Mouse (Mus musculus): Measurements from ENCODE around the gene Pear1.

The Pear1 gene

DNA sequence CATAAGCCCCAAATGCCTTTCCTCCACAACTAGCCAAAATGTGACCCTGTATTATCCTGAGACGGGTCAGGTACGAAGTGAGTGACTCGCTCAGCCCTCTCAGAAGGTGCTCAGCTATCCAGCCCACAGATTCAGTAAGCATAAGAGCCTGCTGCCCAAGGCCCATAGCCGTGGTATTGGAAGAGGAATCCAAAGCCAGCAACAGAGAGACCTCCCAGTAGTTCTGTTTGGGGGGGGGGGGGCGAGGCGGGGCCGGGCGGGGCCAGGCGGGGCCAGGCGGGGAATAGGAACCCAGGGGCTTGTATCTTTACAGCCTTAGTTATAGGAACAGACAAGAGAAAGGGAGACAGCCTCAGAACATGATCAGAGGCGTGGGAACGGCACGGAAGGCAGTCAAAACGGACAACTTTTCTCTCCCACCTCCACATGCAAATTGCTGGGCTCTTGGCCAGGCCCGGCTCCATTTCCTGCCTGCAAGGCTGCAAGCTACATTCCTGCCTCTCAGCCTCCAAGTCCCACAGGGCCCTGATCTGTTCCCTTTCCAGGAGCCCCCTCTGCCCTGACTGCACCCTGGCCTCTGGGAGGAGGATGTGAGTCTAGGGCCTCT lies 60.3 kb downstream of the Pear1 start:
- DNase-seq: peak; percentile 19

DNA sequence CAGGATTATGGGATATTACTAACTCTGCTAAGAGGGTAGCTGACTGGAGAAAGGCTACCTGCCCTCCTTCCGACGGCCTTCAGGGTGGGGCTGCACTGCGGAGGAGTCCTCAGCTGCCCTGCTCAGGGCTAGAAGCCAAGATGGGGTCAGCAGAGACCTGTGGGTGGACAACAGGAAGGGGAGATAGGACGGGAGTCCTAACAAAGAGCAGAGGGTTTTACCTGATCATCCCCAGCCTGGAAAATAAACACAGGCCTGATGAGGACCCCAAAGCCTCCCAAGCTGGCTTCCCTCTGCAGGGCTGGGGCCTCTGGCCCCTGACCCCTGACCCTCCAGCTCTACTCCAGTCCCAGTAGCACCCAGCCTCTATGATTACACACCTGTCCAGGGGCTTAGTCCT lies 60.9 kb downstream of the Pear1 start:
- DNase-seq: no peak

GRCm38 (mm10) chr3:87761408-87762375 lies 62.4 kb downstream of the Pear1 start:
- no peak for DNase-seq

DNA sequence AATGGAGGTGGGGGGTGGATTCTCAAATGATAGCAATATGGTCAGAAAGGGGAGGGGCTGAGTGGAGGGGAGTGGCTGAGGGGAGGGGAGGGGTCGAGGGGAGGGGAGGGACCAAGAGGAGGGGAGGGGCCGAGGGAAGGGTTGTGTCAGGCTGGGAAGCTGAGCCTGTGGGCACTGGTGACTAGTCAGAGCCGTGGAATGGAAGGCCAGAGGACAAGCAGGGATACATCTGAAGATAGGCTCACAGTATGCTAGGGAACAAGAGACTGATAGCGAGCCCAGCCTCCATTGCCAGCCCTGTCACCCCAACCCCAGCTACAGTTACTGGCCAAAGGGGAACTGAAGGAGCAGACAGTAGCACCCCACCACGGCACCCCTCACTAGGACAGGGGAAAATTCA lies 65.5 kb downstream of the Pear1 start:
- DNase-seq: no peak

GRCm38 (mm10) chr3:87756488-87756887 lies 67.6 kb downstream of the Pear1 start:
- DNase-seq: no peak

DNA sequence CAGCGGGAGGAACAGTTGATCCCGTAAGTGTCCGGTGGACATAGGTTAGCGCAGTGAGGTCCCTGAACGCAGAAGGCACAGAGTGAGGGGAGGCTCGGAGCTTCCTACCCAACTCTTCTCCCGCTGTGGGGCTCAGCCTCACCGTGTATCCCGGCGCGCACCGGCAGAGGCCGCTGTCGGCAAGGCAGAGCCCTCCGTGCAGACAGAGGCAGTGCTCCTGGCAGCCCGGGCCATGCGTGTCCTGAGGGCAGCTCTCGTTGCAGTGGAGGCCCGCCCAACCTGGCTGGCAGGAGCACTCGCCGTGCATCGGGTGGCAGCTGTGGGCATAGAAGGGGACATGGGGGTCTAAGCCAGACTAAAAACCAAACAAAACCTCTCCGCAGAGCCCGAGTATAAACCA lies 68.1 kb downstream of the Pear1 start:
- DNase-seq: peak; percentile 88

DNA sequence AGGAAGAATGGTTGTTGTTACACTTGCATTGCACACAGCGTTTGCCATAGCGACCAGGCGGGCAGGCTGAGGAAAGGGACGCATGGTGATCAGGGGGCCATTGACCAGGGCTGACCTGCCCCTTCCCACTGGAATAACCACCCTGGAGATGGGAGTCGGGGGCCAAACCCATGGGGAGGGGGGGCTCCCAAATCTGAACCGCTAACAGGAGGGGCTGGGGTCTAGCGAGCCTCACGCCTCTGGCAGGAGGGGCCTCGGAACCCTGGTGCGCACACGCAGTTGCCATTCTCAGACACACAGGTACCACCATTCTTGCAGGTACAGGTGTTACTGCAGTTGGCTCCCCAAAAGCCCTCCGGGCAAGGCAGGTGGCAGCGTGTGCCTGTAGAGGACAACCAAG lies 70.3 kb downstream of the Pear1 start:
- no peak for DNase-seq

DNA sequence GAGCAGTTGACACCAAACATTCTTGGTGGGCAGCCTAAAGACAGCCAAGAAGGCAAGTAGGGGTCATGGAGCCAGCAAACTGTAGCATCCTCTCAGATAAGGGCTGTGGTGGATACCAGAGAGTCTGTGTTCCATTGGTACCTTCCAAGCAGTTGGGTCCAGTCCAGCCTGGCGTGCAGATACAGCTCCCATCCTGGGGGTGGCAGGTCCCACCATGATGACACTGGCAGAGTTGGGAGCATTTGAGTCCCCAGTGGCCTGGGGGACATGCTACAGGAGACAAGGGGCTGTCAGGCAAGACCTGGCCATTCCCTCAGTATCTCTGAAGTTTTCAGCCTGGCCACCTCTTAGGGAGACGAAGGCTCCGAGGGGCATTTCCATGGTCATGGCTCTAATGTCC lies 71.5 kb downstream of the Pear1 start:
- no peak for DNase-seq

DNA sequence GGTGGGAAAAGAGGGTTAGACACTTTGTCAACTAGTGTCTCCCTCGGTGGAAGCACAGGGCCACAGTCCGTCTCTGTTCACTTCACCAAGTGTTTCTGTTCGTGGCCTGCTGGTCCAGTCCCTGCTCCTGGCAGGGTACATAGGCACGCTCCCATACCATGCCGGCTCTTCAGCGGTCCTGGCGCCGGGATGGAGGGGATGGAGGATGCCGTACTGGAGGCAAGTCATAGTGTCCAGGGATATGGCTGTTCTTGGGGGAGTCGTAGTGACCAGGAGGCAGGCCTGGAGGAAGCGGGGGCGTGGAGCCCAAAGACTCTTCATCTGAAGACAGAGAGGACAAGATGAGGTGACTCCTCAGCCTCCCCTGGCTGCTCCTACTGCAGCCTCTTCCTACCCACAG lies 74.1 kb downstream of the Pear1 start:
- no peak for DNase-seq

GRCm38 (mm10) chr3:87749036-87749435 lies 75.1 kb downstream of the Pear1 start:
- peak; percentile 58 for DNase-seq

- no peak for DNase-seq
These were observed 75.7 kb downstream of the Pear1 start, which contains the start of gene Lrrc71 for GRCm38 (mm10) chr3:87748431-87748830. Gene Lrrc71 (minus strand): TSS chr3:87748625.

- DNase-seq: no peak
These were observed 79.0 kb downstream of the Pear1 start for GRCm38 (mm10) chr3:87745036-87745659.

- DNase-seq: no peak
These were observed 80.2 kb downstream of the Pear1 start for GRCm38 (mm10) chr3:87743927-87744326.

- DNase-seq: peak; percentile 69
These were observed 81.4 kb downstream of the Pear1 start for GRCm38 (mm10) chr3:87742735-87743134.

- no peak for DNase-seq
These were observed 82.1 kb downstream of the Pear1 start for GRCm38 (mm10) chr3:87742013-87742412.

DNA sequence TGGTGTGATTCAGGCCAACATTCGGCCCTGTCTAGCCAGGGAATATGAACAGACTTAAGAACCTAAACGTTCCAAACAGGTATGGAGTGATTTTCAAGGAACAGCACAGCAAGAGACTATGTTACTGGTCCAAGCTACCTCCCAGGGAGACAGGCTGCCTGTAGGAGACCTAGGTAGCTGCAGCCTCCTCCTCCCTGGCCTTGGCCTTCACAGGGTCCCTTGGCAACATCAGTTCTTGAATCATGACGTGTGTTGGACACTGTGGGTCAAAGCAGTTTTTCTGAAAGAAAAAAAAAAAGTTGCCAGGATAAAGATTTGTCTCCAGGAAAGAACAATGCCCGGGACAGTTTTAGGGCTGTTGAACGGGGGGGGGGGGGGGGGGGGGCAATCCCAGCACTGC lies 85.2 kb downstream of the Pear1 start:
- DNase-seq: no peak

DNA sequence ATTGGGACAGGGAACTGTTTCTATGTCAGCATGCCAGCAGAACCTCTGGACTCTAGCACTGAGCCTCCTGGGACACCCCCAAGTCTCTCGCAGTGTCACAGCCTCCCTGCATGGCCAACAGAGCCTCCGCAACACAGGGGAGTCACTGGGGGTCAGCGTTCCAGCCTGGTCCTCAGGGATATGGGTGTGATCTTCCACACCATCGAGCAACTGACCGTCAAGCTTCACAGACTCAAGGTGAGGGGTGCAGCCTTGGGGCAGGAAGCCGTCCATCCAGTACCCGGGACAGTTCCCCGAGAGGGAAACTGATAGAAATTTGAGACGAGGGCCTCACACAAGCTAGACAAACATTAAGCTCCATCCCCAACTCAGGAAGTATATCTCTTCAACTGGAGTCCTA lies 88.8 kb downstream of the Pear1 start:
- no peak for DNase-seq

DNA sequence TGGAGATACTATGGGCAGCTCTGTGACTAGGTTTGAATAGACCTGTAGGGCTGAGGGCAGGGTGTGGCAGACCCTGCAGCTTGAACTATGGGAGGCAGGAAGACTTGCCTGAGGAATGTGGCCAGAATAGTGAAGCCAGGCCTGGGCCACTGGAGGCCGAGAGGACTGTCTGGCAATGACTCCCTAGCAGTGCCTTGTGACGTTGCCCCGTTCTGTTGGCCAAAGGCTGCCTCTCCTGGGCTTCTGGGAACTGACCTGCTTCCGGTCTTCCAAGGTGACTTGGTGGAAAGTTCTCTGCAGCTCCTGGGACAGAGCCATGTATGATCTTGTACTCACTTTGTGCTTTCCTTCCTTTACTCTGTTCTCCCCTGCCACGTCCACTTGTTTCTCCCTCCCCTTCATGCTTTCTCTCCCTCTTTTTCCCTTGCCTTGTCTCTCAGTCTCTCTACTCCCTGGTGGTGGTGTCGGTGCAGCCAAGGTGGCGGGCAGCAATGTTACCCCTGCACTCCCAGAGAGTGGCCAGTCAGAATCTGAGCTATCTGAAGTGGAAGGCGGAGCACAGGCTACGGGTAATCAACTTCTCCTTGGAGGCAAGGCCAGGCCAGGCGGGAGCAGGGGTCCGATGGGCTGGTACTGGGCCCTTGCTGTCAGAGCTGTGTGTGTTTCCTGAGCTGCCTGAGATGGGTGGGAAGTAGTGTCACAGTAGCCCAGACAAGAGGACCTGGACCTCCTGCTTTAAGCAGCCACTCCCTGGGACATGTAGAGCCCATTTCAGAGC lies 89.9 kb downstream of the Pear1 start:
- DNase-seq: no peak

GRCm38 (mm10) chr3:87733098-87733497 lies 91.0 kb downstream of the Pear1 start:
- DNase-seq: no peak

GRCm38 (mm10) chr3:87728696-87729095 lies 95.4 kb downstream of the Pear1 start:
- no peak for DNase-seq

DNA sequence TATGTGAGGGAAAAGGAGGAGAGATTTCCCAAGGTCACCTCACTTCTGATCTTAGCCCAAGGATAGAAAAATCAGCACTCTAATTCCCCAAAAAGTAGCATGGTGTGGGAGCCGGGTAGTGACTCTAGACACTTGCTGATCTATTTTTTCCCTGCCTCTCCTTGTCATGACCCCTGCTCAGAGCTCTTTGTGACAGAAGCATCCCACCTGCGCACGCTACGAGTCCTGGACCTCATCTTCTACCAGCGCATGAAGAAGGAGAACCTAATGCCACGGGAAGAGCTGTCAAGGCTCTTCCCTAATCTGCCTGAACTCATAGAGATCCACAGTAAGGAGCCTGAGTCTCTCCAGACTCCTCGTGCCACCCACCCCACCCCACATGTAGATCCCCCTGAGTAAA lies 97.9 kb downstream of the Pear1 start:
- no peak for DNase-seq

DNA sequence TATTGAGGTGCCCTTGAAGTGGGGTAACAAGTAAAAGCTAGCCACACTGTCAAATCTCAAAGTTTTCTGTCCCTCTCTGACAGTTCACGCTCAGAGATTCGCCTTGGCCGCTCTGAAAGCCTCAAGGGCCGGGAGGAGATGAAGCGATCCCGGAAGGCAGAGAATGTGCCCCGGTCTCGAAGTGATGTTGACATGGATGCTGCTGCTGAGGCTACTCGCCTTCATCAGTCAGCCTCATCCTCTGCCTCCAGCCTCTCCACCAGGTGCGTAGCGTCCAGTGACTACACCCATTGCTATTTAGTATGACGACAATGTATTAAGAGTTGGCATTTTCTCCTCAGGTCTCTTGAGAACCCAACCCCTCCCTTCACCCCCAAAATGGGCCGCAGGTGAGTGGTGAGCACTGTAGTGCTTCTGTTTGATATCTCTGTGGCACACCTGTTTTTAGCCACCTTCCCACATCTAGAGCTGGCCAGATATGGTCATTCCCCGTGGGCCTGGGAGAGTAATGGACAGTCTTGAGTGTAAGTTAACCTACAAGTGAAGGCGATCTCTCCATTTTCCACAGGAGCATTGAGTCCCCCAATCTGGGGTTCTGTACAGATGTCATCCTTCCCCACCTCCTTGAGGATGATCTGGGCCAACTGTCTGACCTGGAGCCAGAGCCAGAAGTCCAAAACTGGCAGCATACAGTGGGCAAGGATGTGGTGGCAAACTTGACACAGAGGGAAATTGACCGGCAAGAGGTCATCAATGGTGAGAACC lies 98.5 kb downstream of the Pear1 start:
- no peak for DNase-seq

Data from thymus, postnatal 25 days (tissue).